Mouse (Mus musculus): Measurements from ENCODE around the gene Fgfr2. TPM values are rescaled to one million over a fixed set of nuclear protein-coding genes. Genes with fewer than 3 reads are reported as not detected.
A peak's percentile ranks its signal among the peaks of the same experiment; 100 is the strongest.

Gene Fgfr2
- 10 to 100 TPM; 47.6 to 49.5 TPM for total RNA-seq (2021)
- long read RNA-seq, experiment 1, full-length matches to known transcripts = 6 of 88 reads
- long read RNA-seq, experiment 1, partial matches to known transcripts = 4 of 88 reads
- long read RNA-seq, experiment 1, other reads (novel, unspliced or antisense) = 78 of 88 reads
- long read RNA-seq, experiment 2, full-length matches to known transcripts = 5 of 86 reads
- long read RNA-seq, experiment 2, partial matches to known transcripts = 6 of 86 reads
- long read RNA-seq, experiment 2, other reads (novel, unspliced or antisense) = 75 of 86 reads

GRCm38 (mm10) chr7:133123244-133123998, at the start of gene Fgfr2:
TSS of gene Fgfr2 (minus strand) at chr7:133123350.
- H3K27ac ChIP-seq = peak within 1 kb of the TSS; percentile 91
- peak; percentile 17 to 46 for DNase-seq (ENCODE audit: low spot score in 2 of 2)
- no peak for TF ChIP-seq CTCF (conservative IDR thresholded peaks at IDR 0.05)
- H3K4me3 ChIP-seq = peak within 1 kb of the TSS; percentile 85

GRCm38 (mm10) chr7:133171403-133172032, 48.4 kb upstream of the Fgfr2 start:
- no peak overlapping the region for H3K27ac ChIP-seq
- DNase-seq (ENCODE audit: low spot score in 2 of 2) = no peak
- no peak overlapping the region for H3K4me3 ChIP-seq
- no peak for TF ChIP-seq CTCF (conservative IDR thresholded peaks at IDR 0.05)

- no peak for TF ChIP-seq CTCF (conservative IDR thresholded peaks at IDR 0.05)
- Histone ChIP-seq H3K4me3 (no peak overlapping the region), H3K27ac (no peak overlapping the region)
- DNase-seq (ENCODE audit: low spot score in 2 of 2) = no peak
Observed at GRCm38 (mm10) chr7:133168928-133169327, 45.8 kb upstream of the Fgfr2 start.

- no peak for DNase-seq (ENCODE audit: low spot score in 2 of 2)
- no peak overlapping the region for H3K27ac ChIP-seq
- no peak overlapping the region for H3K4me3 ChIP-seq
- no peak for TF ChIP-seq CTCF (conservative IDR thresholded peaks at IDR 0.05)
Observed at GRCm38 (mm10) chr7:133167903-133168302, 44.8 kb upstream of the Fgfr2 start.

- no peak for TF ChIP-seq CTCF (conservative IDR thresholded peaks at IDR 0.05)
- peak in 1 of 2 experiments; percentile 13 for DNase-seq (ENCODE audit: low spot score in 2 of 2)
- Histone ChIP-seq H3K27ac (no peak overlapping the region), H3K4me3 (no peak overlapping the region)
Observed at GRCm38 (mm10) chr7:133164770-133165169, 41.6 kb upstream of the Fgfr2 start.

- DNase-seq (ENCODE audit: low spot score in 2 of 2) = no peak
- no peak overlapping the region for H3K27ac ChIP-seq
- no peak for TF ChIP-seq CTCF (conservative IDR thresholded peaks at IDR 0.05)
- no peak overlapping the region for H3K4me3 ChIP-seq
Observed at GRCm38 (mm10) chr7:133163011-133163410, 39.9 kb upstream of the Fgfr2 start.

GRCm38 (mm10) chr7:133162131-133162530, 39.0 kb upstream of the Fgfr2 start:
- no peak for DNase-seq (ENCODE audit: low spot score in 2 of 2)
- H3K27ac ChIP-seq = no peak overlapping the region
- TF ChIP-seq CTCF (conservative IDR thresholded peaks at IDR 0.05) = no peak
- no peak overlapping the region for H3K4me3 ChIP-seq

- no peak for DNase-seq (ENCODE audit: low spot score in 2 of 2)
- no peak overlapping the region for H3K27ac ChIP-seq
- no peak overlapping the region for H3K4me3 ChIP-seq
- TF ChIP-seq CTCF (conservative IDR thresholded peaks at IDR 0.05) = no peak
Observed at GRCm38 (mm10) chr7:133161362-133162080, 38.4 kb upstream of the Fgfr2 start.

- Histone ChIP-seq H3K27ac (no peak overlapping the region), H3K4me3 (no peak overlapping the region)
- TF ChIP-seq CTCF (conservative IDR thresholded peaks at IDR 0.05) = no peak
- DNase-seq (ENCODE audit: low spot score in 2 of 2) = no peak
Observed at GRCm38 (mm10) chr7:133159519-133159918, 36.4 kb upstream of the Fgfr2 start.

- Histone ChIP-seq H3K27ac (no peak overlapping the region), H3K4me3 (no peak overlapping the region)
- peak in 1 of 2 experiments; percentile 15 for DNase-seq (ENCODE audit: low spot score in 2 of 2)
- no peak for TF ChIP-seq CTCF (conservative IDR thresholded peaks at IDR 0.05)
Observed at GRCm38 (mm10) chr7:133155621-133156020, 32.5 kb upstream of the Fgfr2 start.

- TF ChIP-seq CTCF (conservative IDR thresholded peaks at IDR 0.05) = no peak
- Histone ChIP-seq H3K27ac (no peak overlapping the region), H3K4me3 (no peak overlapping the region)
- no peak for DNase-seq (ENCODE audit: low spot score in 2 of 2)
Observed at GRCm38 (mm10) chr7:133154846-133155245, 31.7 kb upstream of the Fgfr2 start.

- no peak for TF ChIP-seq CTCF (conservative IDR thresholded peaks at IDR 0.05)
Observed at GRCm38 (mm10) chr7:133139689-133140336, 16.7 kb upstream of the Fgfr2 start.

More at GRCm38 (mm10) chr7:133139689-133140336, 16.7 kb upstream of the Fgfr2 start:
- no peak overlapping the region for H3K4me3 ChIP-seq
- no peak overlapping the region for H3K27ac ChIP-seq
- DNase-seq (ENCODE audit: low spot score in 2 of 2) = no peak
